Mouse (Mus musculus) MEL (cell line): ENCODE measurements at regions not wholly inside any gene's neighbourhood (a gene's known extent, or its start where the extent isn't known, plus 50 kb on each side); places are given as distances from the start of the nearest gene placed in this dataset.

Source experiments
- DNase-seq: peaks from one replicate; pipeline ENCODE4 v3.0.0; 2011; ENCODE audit warnings: low read depth, low spot score
- H3K27ac ChIP-seq: 2 replicates; pipeline ENCODE4 v1.5.1; 2012; ENCODE audit warnings: low read depth, mild to moderate bottlenecking, control low read depth, low read length, moderate library complexity; ENCODE audit not compliant: control insufficient read depth
- H3K27me3 ChIP-seq, 2 experiments: fragments of 150-350 bp in 1 of 2; sonication (generic) in 1 of 2; 2 replicates each; pipeline ENCODE4 v1.6.1; 2012; ENCODE audit warnings: low read length in 2 of 2, mild to moderate bottlenecking in 2 of 2, improper control_type of control experiment in 1 of 2, moderate library complexity in 1 of 2; ENCODE audit not compliant: insufficient read depth in 2 of 2, control insufficient read depth in 1 of 2
- H3K36me3 ChIP-seq, 2 experiments: 2 replicates each; pipeline ENCODE4 v1.6.1; 2012 to 2014; ENCODE audit warnings: low read length in 2 of 2, improper control_type of control experiment in 1 of 2, inconsistent platforms in 1 of 2, mild to moderate bottlenecking in 1 of 2; ENCODE audit not compliant: insufficient read depth in 2 of 2, control insufficient read depth in 1 of 2
- H3K4me1 ChIP-seq, 2 experiments: fragments of 150-350 bp in 1 of 2; sonication (generic) in 1 of 2; 2 replicates each; pipeline ENCODE4 v1.6.1; 2012; ENCODE audit warnings: low read length in 2 of 2, improper control_type of control experiment in 1 of 2, mild to moderate bottlenecking in 1 of 2; ENCODE audit not compliant: insufficient read depth in 2 of 2, control insufficient read depth in 1 of 2
- H3K4me3 ChIP-seq, 2 experiments: fragments of 150-350 bp in 1 of 2; sonication (generic) in 1 of 2; 2 replicates each; pipeline ENCODE4 v1.5.1; 2012; ENCODE audit warnings: low read depth in 2 of 2, low read length in 2 of 2, mild to moderate bottlenecking in 2 of 2, moderate library complexity in 2 of 2, control low read depth in 1 of 2, improper control_type of control experiment in 1 of 2; ENCODE audit not compliant: control insufficient read depth in 1 of 2, insufficient read depth in 1 of 2
- H3K79me2 ChIP-seq: 2 replicates; pipeline ENCODE4 v1.6.1; 2012; ENCODE audit warnings: mild to moderate bottlenecking, low read length, moderate library complexity; ENCODE audit not compliant: control insufficient read depth, poor library complexity, insufficient read depth
- H3K9ac ChIP-seq: 2 replicates; pipeline ENCODE4 v1.6.1; 2012; ENCODE audit warnings: low read depth, mild to moderate bottlenecking, control low read depth, low read length, moderate library complexity; ENCODE audit not compliant: control insufficient read depth, poor library complexity, severe bottlenecking
- H3K9me3 ChIP-seq: fragments of 150-350 bp; sonication (generic); replicated peaks from 2 replicates; pipeline ENCODE4 v1.6.1; 2012; ENCODE audit warnings: mild to moderate bottlenecking, low read length, improper control_type of control experiment, moderate library complexity; ENCODE audit not compliant: insufficient read depth
- CHD1 ChIP-seq: IDR thresholded peaks from 2 replicates; pipeline ENCODE4 v1.6.1; 2012; ENCODE audit warnings: low read depth, mild to moderate bottlenecking, inconsistent platforms, low read length, improper control_type of control experiment
- CTCF ChIP-seq, 3 experiments: IDR thresholded peaks in 2 of 3; conservative IDR thresholded peaks in 1 of 3; 2 replicates each; pipeline ENCODE4 v1.5.1; 2011 to 2012; ENCODE audit warnings: low read length in 3 of 3, low read depth in 2 of 3, mild to moderate bottlenecking in 2 of 3, improper control_type of control experiment in 1 of 3, inconsistent platforms in 1 of 3, mixed read lengths in 1 of 3, moderate library complexity in 1 of 3; ENCODE audit not compliant: control insufficient read depth in 1 of 3, insufficient read depth in 1 of 3, poor library complexity in 1 of 3, severe bottlenecking in 1 of 3
- E2F4 ChIP-seq: IDR thresholded peaks from 2 replicates; pipeline ENCODE4 v1.6.1; 2011; ENCODE audit warnings: low read depth, low read length, improper control_type of control experiment, borderline replicate concordance
- ELF1 ChIP-seq: IDR thresholded peaks from 2 replicates; pipeline ENCODE4 v1.6.1; 2014; ENCODE audit warnings: low read depth, mild to moderate bottlenecking, inconsistent platforms, low read length, improper control_type of control experiment, moderate library complexity
- ETS1 ChIP-seq: IDR thresholded peaks from 2 replicates; pipeline ENCODE4 v1.6.1; 2012; ENCODE audit warnings: low read depth, mild to moderate bottlenecking, inconsistent platforms, low read length, improper control_type of control experiment, moderate library complexity
- GATA1 ChIP-seq: IDR thresholded peaks from 2 replicates; pipeline ENCODE4 v1.6.1; 2011; ENCODE audit warnings: low read depth, low read length, improper control_type of control experiment
- HCFC1 ChIP-seq: IDR thresholded peaks from 2 replicates; pipeline ENCODE4 v1.6.1; 2012; ENCODE audit warnings: low read depth, mild to moderate bottlenecking, inconsistent platforms, low read length, improper control_type of control experiment, moderate library complexity
- KAT2A ChIP-seq: conservative IDR thresholded peaks from 2 replicates; pipeline ENCODE4 v1.6.1; 2012; ENCODE audit warnings: low read depth, low read length, improper control_type of control experiment, inconsistent platforms
- MXI1 ChIP-seq: IDR thresholded peaks from 2 replicates; pipeline ENCODE4 v1.6.1; 2011; ENCODE audit warnings: mild to moderate bottlenecking, low read depth, low read length, improper control_type of control experiment
- MYB ChIP-seq: IDR thresholded peaks from 2 replicates; pipeline ENCODE4 v1.6.1; 2011; ENCODE audit warnings: mild to moderate bottlenecking, low read depth, low read length, improper control_type of control experiment
- MYC ChIP-seq: IDR thresholded peaks from 2 replicates; pipeline ENCODE4 v1.6.1; 2011; ENCODE audit warnings: low read depth, mild to moderate bottlenecking, low read length, improper control_type of control experiment, moderate library complexity
- NELFE ChIP-seq: IDR thresholded peaks from 2 replicates; pipeline ENCODE4 v1.6.1; 2011; ENCODE audit warnings: low read depth, low read length, improper control_type of control experiment
- TBP ChIP-seq: IDR thresholded peaks from 2 replicates; pipeline ENCODE4 v1.8.0; 2011; ENCODE audit warnings: low read depth, low read length, improper control_type of control experiment
- TCF12 ChIP-seq: IDR thresholded peaks from 2 replicates; pipeline ENCODE4 v1.6.1; 2014; ENCODE audit warnings: low read depth, mild to moderate bottlenecking, inconsistent platforms, low read length, improper control_type of control experiment, moderate library complexity
- UBTF ChIP-seq: IDR thresholded peaks from 2 replicates; pipeline ENCODE4 v1.6.1; 2012; ENCODE audit warnings: low read depth, mild to moderate bottlenecking, inconsistent platforms, low read length, improper control_type of control experiment, moderate library complexity, borderline replicate concordance; ENCODE audit not compliant: insufficient read depth
- USF1 ChIP-seq: IDR thresholded peaks from 2 replicates; pipeline ENCODE4 v1.6.1; 2014; ENCODE audit warnings: low read depth, mild to moderate bottlenecking, inconsistent platforms, low read length, improper control_type of control experiment, moderate library complexity
- ZKSCAN1 ChIP-seq: IDR thresholded peaks from 2 replicates; pipeline ENCODE4 v1.6.1; 2012; ENCODE audit warnings: low read depth, mild to moderate bottlenecking, inconsistent platforms, low read length, improper control_type of control experiment, moderate library complexity
- ZNF384 ChIP-seq: IDR thresholded peaks from 2 replicates; pipeline ENCODE4 v1.6.1; 2012; ENCODE audit warnings: low read depth, mild to moderate bottlenecking, inconsistent platforms, low read length, improper control_type of control experiment

GRCm38 (mm10) chr10:51869409-51869808, 152.9 kb upstream of the Vgll2 start:
- no peak overlapping the region for H3K27ac ChIP-seq
- no peak overlapping the region for H3K4me3 ChIP-seq
- TF ChIP-seq CHD1 (no peak), E2F4 (no peak), ZNF384 (no peak), USF1 (no peak), UBTF (no peak), TBP (no peak), GATA1 (no peak), MXI1 (no peak), MYC (no peak), MYB (no peak), TCF12 (no peak), ETS1 (no peak)

DNA sequence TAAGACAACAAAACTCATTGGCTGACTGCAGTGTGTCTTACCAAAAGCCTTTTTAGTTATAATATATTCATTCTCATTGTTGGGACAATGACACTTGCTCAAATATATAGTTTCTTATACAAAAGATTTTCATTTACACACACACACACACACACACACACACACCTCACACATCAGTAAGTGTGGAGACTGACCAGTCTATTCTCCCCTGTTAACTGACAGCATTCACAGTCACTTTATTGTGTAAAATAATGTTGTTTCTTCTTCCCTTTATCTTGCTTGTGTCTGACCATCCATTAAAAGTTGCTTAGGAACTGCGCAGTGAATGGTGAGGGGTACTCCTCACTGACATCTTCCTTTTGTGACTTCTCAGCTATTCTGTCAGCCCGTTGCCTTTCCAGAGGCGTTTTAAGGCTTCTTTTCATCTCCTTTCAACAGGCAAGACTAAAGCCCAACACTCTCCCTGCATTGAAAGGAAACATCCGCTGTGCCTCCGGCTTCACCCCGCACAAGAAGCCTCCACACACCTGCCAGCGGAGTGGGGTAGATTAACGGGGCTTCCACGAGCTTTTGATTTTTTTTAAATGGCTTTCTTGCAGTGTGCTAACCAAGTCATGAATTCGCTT, 111.1 kb upstream of the Vgll2 start:
- no peaks in the 10 kb centered on the region for H3K9me3 ChIP-seq
- no peaks in the 10 kb centered on the region for H3K27me3 ChIP-seq
- H3K36me3 ChIP-seq = no peaks in the 10 kb centered on the region
- H3K9ac ChIP-seq = no peak overlapping the region
- H3K79me2 ChIP-seq = no peaks in the 10 kb centered on the region
- no peak for TF ChIP-seq ZKSCAN1
- no peak for TF ChIP-seq KAT2A
- TF ChIP-seq HCFC1 = no peak
- TF ChIP-seq CTCF (IDR thresholded peaks at IDR 0.05 in 2 of 3, conservative IDR thresholded peaks at IDR 0.05 in 1 of 3; ENCODE audit: control insufficient read depth in 1 of 3, insufficient read depth in 1 of 3, low read depth in 2 of 3, low read length in 3 of 3, poor library complexity in 1 of 3, severe bottlenecking in 1 of 3) = no peak
- no peak for TF ChIP-seq ELF1
- no peak for TF ChIP-seq NELFE
- no peak overlapping the region for H3K4me3 ChIP-seq
- DNase-seq = no peak
- no peak overlapping the region for H3K27ac ChIP-seq
- H3K4me1 ChIP-seq = no peaks in the 10 kb centered on the region

More at GRCm38 (mm10) chr10:51869409-51869808, 152.9 kb upstream of the Vgll2 start:
- Histone ChIP-seq H3K79me2 (no peaks in the 10 kb centered on the region), H3K27me3 (no peaks in the 10 kb centered on the region), H3K9me3 (no peaks in the 10 kb centered on the region), H3K36me3 (no peaks in the 10 kb centered on the region), H3K9ac (no peak overlapping the region), H3K4me1 (no peaks in the 10 kb centered on the region)
- no peak for DNase-seq
